Mouse (Mus musculus): ENCODE results near the gene Ankrd22.

Ankrd22 gene

GRCm38 (mm10) chr19:34078130-34078529 lies 87.7 kb downstream of the Ankrd22 start:
- no peak for DNase-seq

- DNase-seq, result no peak
These were observed 91.6 kb downstream of the Ankrd22 start for GRCm38 (mm10) chr19:34074239-34074638.

All from lung, postnatal 4 days (tissue).